Mouse (Mus musculus) neural tube, embryonic 15.5 days (tissue): ENCODE data around the gene Ell. TPM values are rescaled to one million over a fixed set of nuclear protein-coding genes. Genes with fewer than 3 reads are reported as not detected.

Experiments
- ATAC-seq: fragments of 200-750 bp; cut with Nextera tagmentation; 2 replicates; pipeline ENCODE4 v1.8.0; 2017; ENCODE audit warnings: mild to moderate bottlenecking, moderate TSS enrichment, moderate library complexity; ENCODE audit not compliant: low FRiP score
- H3K27ac ChIP-seq: fragments of 300-500 bp; sonication (generic); replicated peaks from 2 replicates; pipeline ENCODE4 v1.5.1; 2015; ENCODE audit warnings: mild to moderate bottlenecking, inconsistent platforms
- H3K27me3 ChIP-seq: fragments of 300-500 bp; sonication (generic); replicated peaks from 2 replicates; pipeline ENCODE4 v1.6.1; 2015; ENCODE audit warnings: inconsistent platforms
- H3K36me3 ChIP-seq: fragments of 300-500 bp; sonication (generic); 2 replicates; pipeline ENCODE4 v1.6.1; 2015; ENCODE audit warnings: inconsistent platforms
- H3K4me1 ChIP-seq: fragments of 300-500 bp; sonication (generic); 2 replicates; pipeline ENCODE4 v1.6.1; 2015; ENCODE audit warnings: inconsistent platforms
- H3K4me2 ChIP-seq: fragments of 300-500 bp; sonication (generic); 2 replicates; pipeline ENCODE4 v1.6.1; 2015; ENCODE audit warnings: inconsistent platforms, mild to moderate bottlenecking, moderate library complexity
- H3K4me3 ChIP-seq: fragments of 300-500 bp; sonication (generic); replicated peaks from 2 replicates; pipeline ENCODE4 v1.5.1; 2015; ENCODE audit warnings: mild to moderate bottlenecking, inconsistent platforms
- H3K9ac ChIP-seq: fragments of 300-500 bp; sonication (generic); replicated peaks from 2 replicates; pipeline ENCODE4 v1.6.1; 2015; ENCODE audit warnings: mild to moderate bottlenecking, inconsistent platforms
- H3K9me3 ChIP-seq: fragments of 300-500 bp; sonication (generic); replicated peaks from 2 replicates; pipeline ENCODE4 v1.6.1; 2016; ENCODE audit warnings: inconsistent platforms
- WGBS: fragments of 180-500 bp; shearing (Covaris S2); methylation state at CpG from one replicate; pipeline ENCODE4 v1.1.7; 2015; ENCODE audit warnings: mixed read lengths; 5-methylcytosine and 5-hydroxymethylcytosine counted together
- polyA plus RNA-seq: library from polyadenylated mRNA; unstranded; fragments of >200 nt; fragmentation: Nextera tagmentation; extraction: Ambion mirVana; gene quantifications from 2 replicates; pipeline ENCODE4 v1.2.1, GENCODE M21; 2015

Gene Ell
- polyA plus RNA-seq, 1 experiment from 2014 or later = 14.7 TPM

GRCm38 (mm10) chr8:70527512-70528181, 11.6 kb upstream of the Ell start, which contains the start of the genes Fkbp8 and Kxd1:
Fkbp8 (plus strand) TSS chr8:70527724.
Kxd1 (minus strand) TSS chr8:70527956.
- H3K4me1 ChIP-seq = peaks cover 41% of the 10 kb centered on the region
- H3K27me3 ChIP-seq = no peaks in the 10 kb centered on the region
- 1% methylated on average over 61 of the region's 61 CpGs for WGBS
- no peaks in the 10 kb centered on the region for H3K9me3 ChIP-seq
- peak within 1 kb of the TSS; percentile 80 for H3K4me3 ChIP-seq
- peak within 1 kb of the TSS; percentile 80 for H3K4me2 ChIP-seq
- H3K27ac ChIP-seq = peak within 1 kb of the TSS; percentile 92
- peak within 1 kb of the TSS; percentile 93 for H3K9ac ChIP-seq
- peaks cover 27% of the 10 kb centered on the region for H3K36me3 ChIP-seq
- peak; percentile 94 for ATAC-seq

GRCm38 (mm10) chr8:70528182-70528797, 11.0 kb upstream of the Ell start:
- Histone ChIP-seq H3K4me2 (peak overlapping the region; percentile 80), H3K27ac (peak overlapping the region; percentile 92), H3K9me3 (no peaks in the 10 kb centered on the region), H3K27me3 (no peaks in the 10 kb centered on the region), H3K4me1 (peaks cover 39% of the 10 kb centered on the region), H3K4me3 (peak overlapping the region; percentile 80), H3K9ac (peak overlapping the region; percentile 93), H3K36me3 (peaks cover 34% of the 10 kb centered on the region)
- ATAC-seq = no peak
- 34% methylated on average over 13 of the region's 13 CpGs for WGBS

GRCm38 (mm10) chr8:70529299-70529698, 10.0 kb upstream of the Ell start:
- ATAC-seq = no peak
- Histone ChIP-seq H3K4me1 (peaks cover 33% of the 10 kb centered on the region), H3K27ac (no peak overlapping the region), H3K9ac (no peak overlapping the region), H3K27me3 (no peaks in the 10 kb centered on the region), H3K4me3 (no peak overlapping the region), H3K36me3 (peaks cover 44% of the 10 kb centered on the region), H3K9me3 (no peaks in the 10 kb centered on the region), H3K4me2 (peak overlapping the region; percentile 15; the same call in 1 of the 2 replicates)
- whole genome bisulfite sequencing = 85% methylated on average over 5 of the region's 5 CpGs

GRCm38 (mm10) chr8:70529741-70530161, 9.5 kb upstream of the Ell start:
- Histone ChIP-seq H3K4me3 (no peak overlapping the region), H3K4me2 (no peak overlapping the region), H3K9me3 (no peaks in the 10 kb centered on the region), H3K4me1 (peaks cover 33% of the 10 kb centered on the region), H3K9ac (no peak overlapping the region), H3K27me3 (no peaks in the 10 kb centered on the region), H3K27ac (no peak overlapping the region), H3K36me3 (peaks cover 48% of the 10 kb centered on the region)
- no peak for ATAC-seq
- over 99% methylated on average over 3 of the region's 3 CpGs for WGBS

GRCm38 (mm10) chr8:70530314-70530713, 8.9 kb upstream of the Ell start:
- ATAC-seq = no peak
- Histone ChIP-seq H3K4me2 (no peak overlapping the region), H3K4me3 (no peak overlapping the region), H3K4me1 (peaks cover 33% of the 10 kb centered on the region), H3K27me3 (no peaks in the 10 kb centered on the region), H3K9ac (no peak overlapping the region), H3K36me3 (peaks cover 53% of the 10 kb centered on the region), H3K9me3 (no peaks in the 10 kb centered on the region), H3K27ac (no peak overlapping the region)
- 93% methylated on average over 2 of the region's 2 CpGs for WGBS

- no peak overlapping the region for H3K27ac ChIP-seq
- 97% methylated on average over 12 of the region's 12 CpGs for WGBS
- H3K27me3 ChIP-seq = no peaks in the 10 kb centered on the region
- H3K36me3 ChIP-seq = peaks cover 71% of the 10 kb centered on the region
- H3K9ac ChIP-seq = no peak overlapping the region
- no peaks in the 10 kb centered on the region for H3K9me3 ChIP-seq
- H3K4me1 ChIP-seq = peaks cover 18% of the 10 kb centered on the region
- H3K4me3 ChIP-seq = no peak overlapping the region
- H3K4me2 ChIP-seq = no peak overlapping the region
- no peak for ATAC-seq
These were observed 5.0 kb upstream of the Ell start for GRCm38 (mm10) chr8:70534281-70534680.

GRCm38 (mm10) chr8:70535221-70535620, 4.0 kb upstream of the Ell start:
- Histone ChIP-seq H3K36me3 (peaks cover 66% of the 10 kb centered on the region), H3K9ac (no peak overlapping the region), H3K27ac (no peak overlapping the region), H3K27me3 (no peaks in the 10 kb centered on the region), H3K4me3 (no peak overlapping the region), H3K4me2 (no peak overlapping the region), H3K4me1 (peaks cover 12% of the 10 kb centered on the region), H3K9me3 (no peaks in the 10 kb centered on the region)
- WGBS = 97% methylated on average over 3 of the region's 3 CpGs
- ATAC-seq = no peak

- Histone ChIP-seq H3K4me3 (no peak overlapping the region), H3K27me3 (no peaks in the 10 kb centered on the region), H3K9ac (no peak overlapping the region), H3K36me3 (peaks cover 63% of the 10 kb centered on the region), H3K9me3 (no peaks in the 10 kb centered on the region), H3K4me2 (no peak overlapping the region), H3K27ac (no peak overlapping the region), H3K4me1 (peaks cover 16% of the 10 kb centered on the region)
- WGBS = 89% methylated on average over 2 of the region's 2 CpGs
- ATAC-seq = no peak
These were observed 3.6 kb upstream of the Ell start for GRCm38 (mm10) chr8:70535701-70536100.

- Histone ChIP-seq H3K4me2 (peak overlapping the region; percentile 93), H3K4me1 (peaks cover 38% of the 10 kb centered on the region), H3K4me3 (peak overlapping the region; percentile 88), H3K27ac (peak overlapping the region; percentile 97), H3K27me3 (no peaks in the 10 kb centered on the region), H3K36me3 (peaks cover 39% of the 10 kb centered on the region), H3K9ac (peak overlapping the region; percentile 42), H3K9me3 (no peaks in the 10 kb centered on the region)
- WGBS = 15% methylated on average over 24 of the region's 24 CpGs
- ATAC-seq = peak; percentile 7; the same call in 1 of the 2 replicates
These were observed 1.2 kb upstream of the Ell start for GRCm38 (mm10) chr8:70538024-70538579.

- Histone ChIP-seq H3K4me2 (peak overlapping the region; percentile 93), H3K4me3 (peak overlapping the region; percentile 88), H3K9me3 (no peaks in the 10 kb centered on the region), H3K9ac (peak overlapping the region; percentile 91), H3K27me3 (no peaks in the 10 kb centered on the region), H3K36me3 (peaks cover 34% of the 10 kb centered on the region), H3K4me1 (peaks cover 42% of the 10 kb centered on the region), H3K27ac (peak overlapping the region; percentile 97)
- under 1% methylated on average over 32 of the region's 32 CpGs for WGBS
- peak; percentile 86 for ATAC-seq
These were observed 602 bp upstream of the Ell start for GRCm38 (mm10) chr8:70538633-70539076.

GRCm38 (mm10) chr8:70540013-70540506, 803 bp downstream of the Ell start:
- Histone ChIP-seq H3K4me3 (peak overlapping the region; percentile 88), H3K9me3 (no peaks in the 10 kb centered on the region), H3K36me3 (peaks cover 20% of the 10 kb centered on the region), H3K4me2 (peak overlapping the region; percentile 93), H3K9ac (peak overlapping the region; percentile 91), H3K27ac (peak overlapping the region; percentile 97), H3K4me1 (peaks cover 52% of the 10 kb centered on the region), H3K27me3 (no peaks in the 10 kb centered on the region)
- no peak for ATAC-seq
- WGBS = 15% methylated on average over 4 of the region's 4 CpGs
